Mouse (Mus musculus) forelimb bud, embryonic 11.5 days (tissue): ENCODE results near the gene Comp.

Experiments used
- DNase-seq: peaks from one replicate; pipeline ENCODE4 v3.0.0-alpha.2; 2012; ENCODE audit warnings: low read depth, low spot score

Comp gene

GRCm38 (mm10) chr8:70397611-70398563, 24.5 kb downstream of the Comp start:
- no peak for DNase-seq

- DNase-seq, result no peak
Observed at GRCm38 (mm10) chr8:70404212-70404611, 30.9 kb downstream of the Comp start.

- no peak for DNase-seq
Observed at GRCm38 (mm10) chr8:70405189-70405588, 31.8 kb downstream of the Comp start.

- DNase-seq, result no peak
Observed at GRCm38 (mm10) chr8:70406427-70407069, 33.2 kb downstream of the Comp start.

- no peak for DNase-seq
Observed at GRCm38 (mm10) chr8:70408301-70408700, 34.9 kb downstream of the Comp start.

- no peak for DNase-seq
Observed at GRCm38 (mm10) chr8:70409019-70409418, 35.7 kb downstream of the Comp start.

- DNase-seq, result no peak
Observed at GRCm38 (mm10) chr8:70409455-70409871, 36.1 kb downstream of the Comp start.

GRCm38 (mm10) chr8:70410281-70410680, 36.9 kb downstream of the Comp start:
- no peak for DNase-seq

- DNase-seq, result no peak
Observed at GRCm38 (mm10) chr8:70414310-70414946, 41.1 kb downstream of the Comp start.

- peak; percentile 63 for DNase-seq
Observed at GRCm38 (mm10) chr8:70415540-70416451, 42.4 kb downstream of the Comp start.

- no peak for DNase-seq
Observed at GRCm38 (mm10) chr8:70416941-70417340, 43.6 kb downstream of the Comp start.

GRCm38 (mm10) chr8:70417914-70418313, 44.6 kb downstream of the Comp start:
- DNase-seq, result no peak

- DNase-seq, result no peak
Observed at GRCm38 (mm10) chr8:70418954-70419353, 45.6 kb downstream of the Comp start.

- DNase-seq, result no peak
Observed at GRCm38 (mm10) chr8:70419879-70420643, 46.7 kb downstream of the Comp start.

- no peak for DNase-seq
Observed at GRCm38 (mm10) chr8:70421349-70422104, 48.2 kb downstream of the Comp start.

- DNase-seq, result no peak
Observed at GRCm38 (mm10) chr8:70422722-70423121, 49.4 kb downstream of the Comp start.

GRCm38 (mm10) chr8:70426300-70426907, 53.0 kb downstream of the Comp start:
- DNase-seq, result no peak

- DNase-seq, result no peak
Observed at GRCm38 (mm10) chr8:70431213-70431612, 57.9 kb downstream of the Comp start.
